Mouse (Mus musculus) heart, postnatal 4 days (tissue): ENCODE results near the gene Uhmk1. TPM values are rescaled to one million over a fixed set of nuclear protein-coding genes. Genes with fewer than 3 reads are reported as not detected.

Experiments used
- total RNA-seq, 2 experiments: library from RNA; stranded (reverse); gene quantifications; 2 replicates each; pipeline ENCODE4 v1.2.3; 2021

Gene Uhmk1
- total RNA-seq, 2 experiments from 2014 or later, result 18.9 to 19.8 TPM

Other genes starting within 250 kb of the Uhmk1 start
- 10 to 100 TPM; 30.9 to 34.2 TPM for gene Hsd17b7, start 246.2 kb downstream of the Uhmk1 start, total RNA-seq
- 10 to 100 TPM; 23.8 to 24.3 TPM for gene Ddr2, start 104.6 kb downstream of the Uhmk1 start, total RNA-seq
- 10 to 100 TPM; 40.4 to 49.6 TPM for gene Uap1, start 40.4 kb downstream of the Uhmk1 start, total RNA-seq
- gene Sh2d1b2, start 17.4 kb upstream of the Uhmk1 start, total RNA-seq, result not detected
- under 1 TPM; 0.14 to 0.23 TPM for gene Sh2d1b1, start 61.9 kb upstream of the Uhmk1 start, total RNA-seq
- gene Gm7694, start 90.9 kb upstream of the Uhmk1 start, total RNA-seq, result 1 to 10 TPM; 7.8 TPM
- gene Spata46, start 93.4 kb upstream of the Uhmk1 start, total RNA-seq, result not detected